Mouse (Mus musculus) testis, adult 2 months (tissue): ENCODE measurements at regions not wholly inside any gene's neighbourhood (a gene's known extent, or its start where the extent isn't known, plus 50 kb on each side); places are given as distances from the start of the nearest gene placed in this dataset.

Source experiments
- CTCF ChIP-seq: fragments of 200-500 bp; IDR thresholded peaks from 2 replicates; pipeline ENCODE4 v1.5.1; 2012; ENCODE audit warnings: low read depth, mild to moderate bottlenecking, inconsistent platforms, low read length, moderate library complexity; ENCODE audit not compliant: control insufficient read depth, insufficient read depth, insufficient replicate concordance
- POLR2A ChIP-seq: fragments of 200-500 bp; IDR thresholded peaks from 2 replicates; pipeline ENCODE4 v1.6.1; 2012; ENCODE audit warnings: low read depth, mild to moderate bottlenecking, inconsistent platforms, low read length, moderate library complexity; ENCODE audit not compliant: control insufficient read depth

DNA sequence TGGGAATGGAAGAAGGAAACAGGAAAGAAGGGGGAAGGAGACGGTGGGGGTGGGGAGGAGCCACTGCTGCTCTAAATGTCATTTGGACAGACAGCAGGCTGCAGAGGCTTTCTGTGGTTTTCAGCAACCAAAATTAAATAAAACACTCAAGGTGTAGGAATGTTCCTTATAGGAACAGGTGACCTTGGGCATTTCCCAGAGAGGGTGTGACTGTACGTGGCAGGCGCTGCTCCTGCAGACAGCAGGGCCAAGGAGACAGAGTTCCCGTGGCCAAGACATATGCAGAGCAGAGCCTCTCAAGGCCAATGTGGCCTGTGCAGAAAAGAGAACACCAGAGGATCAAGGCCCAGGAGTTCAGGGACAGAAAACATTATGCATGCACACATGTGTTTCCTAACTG lies 175.9 kb upstream of the Afdn start:
- no peak for TF ChIP-seq CTCF
- TF ChIP-seq POLR2A: no peak
